Mouse (Mus musculus) gastrocnemius, postnatal 14 days (tissue): ENCODE measurements at regions not wholly inside any gene's neighbourhood (a gene's known extent, or its start where the extent isn't known, plus 50 kb on each side); places are given as distances from the start of the nearest gene placed in this dataset.

Experiments
- DNase-seq: peaks from one replicate; pipeline ENCODE4 v3.0.0; 2021; ENCODE audit warnings: mixed read lengths
- intact Hi-C: fragments of 180-260 bp; cut with DNase I; formaldehyde crosslinking; loops from one replicate; pipeline ENCODE4 v1.15.1; 2025; ENCODE audit warnings: low total_unique reads

DNA sequence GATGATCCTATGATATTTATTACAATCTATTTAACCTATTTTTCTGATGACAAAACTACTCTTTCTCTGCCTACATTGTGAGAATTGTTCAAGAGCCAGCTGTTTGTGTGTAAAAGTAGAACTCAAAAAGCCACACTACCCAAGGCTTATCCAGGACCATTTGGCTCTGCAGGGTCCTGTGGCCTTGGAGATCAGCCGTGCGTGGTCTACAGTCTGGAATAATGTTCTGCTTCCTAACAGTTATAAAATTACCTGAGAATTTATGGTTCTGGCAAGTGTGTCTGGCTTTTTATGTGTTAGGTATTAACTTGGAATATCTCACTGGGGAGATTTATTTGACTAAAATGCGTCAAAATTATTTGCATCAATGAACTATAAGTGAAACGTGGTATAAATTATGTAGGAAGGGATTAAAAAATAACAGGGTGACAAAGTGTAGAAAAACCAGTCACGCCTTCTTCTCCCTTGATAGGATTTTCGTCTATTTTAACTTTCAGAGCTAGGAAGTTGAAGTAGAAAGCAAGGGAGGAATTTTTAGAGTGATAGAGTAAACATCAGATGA is 1789.0 kb upstream of the Gm7489 start:
- intact Hi-C loops, result no loop called here
- no peak for DNase-seq

DNA sequence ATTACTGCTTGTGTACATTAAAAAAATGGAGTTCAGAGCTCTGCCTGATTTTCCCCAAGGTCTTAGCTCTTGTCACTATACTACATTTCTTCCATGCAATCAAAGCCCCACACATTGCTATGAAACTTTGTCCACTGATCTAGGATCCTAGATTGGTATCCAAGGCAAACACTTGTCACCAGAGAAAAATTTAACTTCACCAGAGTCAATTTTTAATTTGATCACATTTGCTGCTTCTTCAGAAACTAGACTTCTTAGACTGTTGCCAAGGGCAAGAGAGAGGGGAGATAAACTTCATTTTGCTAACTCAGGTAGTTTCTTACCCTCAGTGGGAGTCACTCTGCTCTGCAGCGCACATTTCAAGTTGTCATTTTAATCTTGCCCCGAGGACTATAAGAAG is 1775.9 kb upstream of the Gm7489 start:
- intact Hi-C loops, result no loop called here
- DNase-seq, result no peak

DNA sequence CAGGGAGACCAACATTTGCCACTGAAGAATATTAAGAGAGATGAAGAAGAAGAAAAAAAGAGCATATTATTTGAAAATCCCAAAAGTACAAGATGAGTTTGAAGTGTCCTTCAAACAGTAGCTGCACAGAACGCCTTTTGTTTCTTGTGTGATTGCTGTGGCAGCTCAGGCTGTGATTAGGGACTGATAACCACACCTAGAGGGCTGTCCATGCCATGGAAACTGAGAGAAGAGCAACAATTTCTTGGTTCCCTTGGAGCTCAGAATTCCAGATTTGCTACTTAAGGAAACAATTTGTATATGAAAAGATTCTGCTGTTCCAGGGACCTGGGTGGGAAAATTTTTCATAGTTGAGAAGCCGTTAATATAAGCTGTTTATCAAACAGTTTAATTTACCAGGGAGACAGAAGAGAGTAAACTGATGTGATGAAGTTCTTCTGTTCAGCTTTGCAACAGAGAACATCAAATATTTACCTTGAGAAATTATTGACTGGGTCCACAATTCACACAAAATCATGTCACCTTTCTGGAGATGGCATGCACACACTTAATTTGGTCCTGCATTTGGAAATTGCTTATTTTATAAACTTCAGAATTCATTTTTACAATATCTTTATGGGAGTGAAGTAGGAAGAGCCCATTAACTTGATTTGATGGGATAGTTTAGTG is 1770.2 kb upstream of the Gm7489 start:
- intact Hi-C loops, result no loop called here
- DNase-seq, result no peak

DNA sequence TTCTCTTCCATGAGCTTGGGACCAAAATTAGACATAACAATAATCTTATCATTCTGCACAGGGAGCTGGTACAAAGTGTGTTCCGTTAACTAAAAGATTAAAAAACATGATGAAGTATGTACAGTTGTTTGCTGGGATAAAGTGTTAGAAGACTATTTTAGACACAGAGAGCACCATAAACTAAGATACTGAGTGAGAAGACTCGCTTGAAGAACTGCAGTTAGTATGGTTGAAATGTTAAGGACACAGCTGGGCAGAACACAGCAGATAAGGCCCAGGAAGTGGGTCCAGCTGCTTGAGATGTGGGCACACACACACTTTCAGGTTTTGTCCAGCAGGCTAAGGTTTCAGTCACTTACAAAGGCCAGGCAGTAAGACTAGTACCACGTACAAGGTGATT is 1748.0 kb upstream of the Gm7489 start:
- intact Hi-C loops, result no loop called here
- no peak for DNase-seq

DNA sequence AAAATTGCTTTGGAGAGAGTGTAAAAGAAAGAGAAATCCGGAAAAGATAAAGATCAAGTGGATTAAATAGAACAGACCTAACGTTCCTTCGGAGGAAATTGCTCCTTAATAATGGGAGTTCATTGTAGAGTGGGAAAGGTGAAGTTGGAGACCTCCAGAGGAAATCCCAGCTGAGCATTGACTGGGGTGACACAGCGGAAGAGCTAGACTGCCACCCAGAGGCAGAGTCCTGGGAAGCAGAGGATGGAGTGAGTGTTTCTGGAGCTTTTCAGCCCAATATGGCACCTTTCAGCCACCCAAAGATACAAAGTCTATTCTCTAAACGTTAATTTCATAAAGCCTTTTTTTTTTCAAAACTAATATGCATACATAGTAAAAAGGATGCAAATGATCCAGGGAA is 1731.3 kb upstream of the Gm7489 start:
- intact Hi-C loops, result no loop called here
- no peak for DNase-seq

DNA sequence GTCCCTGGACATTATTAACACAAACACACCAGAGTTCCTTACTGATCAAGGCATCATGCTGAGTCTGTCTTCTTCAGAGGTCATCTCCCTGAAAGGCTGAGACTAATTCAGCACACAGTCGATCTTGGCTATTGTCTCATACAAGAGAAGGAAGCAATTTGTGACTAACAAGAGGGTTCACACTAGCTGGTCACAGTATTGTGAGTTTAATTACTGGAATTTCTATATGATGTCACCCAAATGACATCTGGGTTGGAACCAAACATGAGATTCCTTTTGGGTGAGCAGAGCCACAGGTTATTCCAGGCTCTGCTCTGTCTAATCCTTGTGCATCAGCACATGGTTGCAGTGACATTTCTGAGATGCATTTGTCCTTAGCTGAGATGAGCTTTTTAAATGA is 1728.9 kb upstream of the Gm7489 start:
- DNase-seq, result no peak
- intact Hi-C loops, result no loop called here

DNA sequence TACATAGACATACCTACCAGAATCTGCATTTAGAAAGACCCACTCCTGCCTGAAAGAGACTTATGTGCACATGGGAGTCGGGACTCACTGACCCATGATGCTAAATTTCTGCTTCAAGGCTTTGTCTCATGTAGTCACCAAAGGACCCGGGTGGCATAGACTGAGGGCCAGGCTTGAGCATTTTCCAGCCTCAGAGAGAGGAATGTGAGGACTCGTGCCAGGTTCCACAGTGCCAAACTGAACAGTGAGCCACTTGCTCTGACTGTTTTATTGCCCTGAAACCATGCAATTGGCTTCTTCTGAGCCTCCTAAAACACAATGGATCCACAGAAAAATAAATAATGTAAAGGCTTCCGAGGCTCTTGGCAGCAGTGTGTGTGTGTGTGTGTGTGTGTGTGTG is 1727.9 kb upstream of the Gm7489 start:
- intact Hi-C loops, result no loop called here
- peak; percentile 24 for DNase-seq

DNA sequence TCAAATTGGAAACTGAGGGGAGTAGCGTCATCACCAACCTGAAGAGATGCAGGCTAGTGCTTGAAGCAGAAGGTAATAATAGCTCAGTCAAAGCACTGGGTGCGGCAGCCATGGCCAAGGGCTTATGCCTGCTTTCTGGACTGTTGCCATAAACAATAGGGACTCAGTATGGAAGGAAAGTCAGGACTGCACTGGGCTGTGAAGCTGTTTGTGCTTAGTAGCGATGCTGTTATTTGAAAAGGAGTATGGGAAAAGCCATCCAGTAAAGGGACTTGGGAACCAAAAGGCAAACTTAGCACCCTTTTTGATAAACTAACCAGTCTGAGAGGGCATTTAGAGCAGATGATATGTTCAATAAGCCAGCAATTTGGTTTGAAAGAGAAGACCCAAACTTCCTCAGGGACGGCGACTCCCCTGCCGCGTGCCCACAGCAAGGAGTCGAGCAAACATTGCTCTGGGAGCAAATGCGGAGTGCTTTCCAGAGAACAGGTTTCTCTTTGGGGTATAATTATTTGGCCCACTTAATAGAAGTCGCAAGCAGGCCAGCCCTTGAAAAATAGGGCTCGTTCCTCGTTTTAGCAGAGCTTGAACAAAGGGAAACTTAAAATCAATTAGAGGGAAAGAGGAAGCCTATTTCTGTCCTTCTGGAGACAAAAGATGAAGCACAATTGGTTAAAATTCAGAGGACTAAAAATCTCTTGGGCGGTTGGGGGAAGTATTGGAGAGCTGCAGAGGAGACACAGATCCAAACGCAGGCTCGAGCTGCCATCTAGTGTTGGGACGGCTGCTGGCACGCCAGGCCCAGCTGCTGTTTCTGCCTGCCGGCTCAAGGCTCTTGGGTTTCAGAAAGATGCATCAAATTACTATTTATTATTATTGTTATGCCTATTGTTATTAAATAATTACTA is 1724.3 kb upstream of the Gm7489 start:
- intact Hi-C loops, result loop anchor here (5.0 kb wide), 1 partner anchor 248 kb away; no protein-coding TSS in a partner anchor

DNA sequence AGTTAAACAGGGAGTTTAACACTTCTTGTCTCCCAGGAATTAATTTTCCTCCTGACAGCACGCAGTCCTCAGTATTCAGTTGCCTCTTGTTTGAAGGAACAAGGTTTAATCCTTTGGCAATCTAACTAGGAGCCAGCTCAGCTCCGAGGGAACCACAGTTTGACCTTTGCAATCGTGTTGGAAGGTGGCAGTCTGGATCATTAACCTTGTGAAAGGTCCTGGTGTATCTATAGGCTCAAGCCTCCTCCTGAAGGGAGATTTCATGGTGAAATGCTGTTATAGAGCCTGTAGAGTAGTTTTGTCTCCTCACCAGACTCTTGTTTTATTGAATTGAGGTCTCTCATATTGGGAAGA is 1723.6 kb upstream of the Gm7489 start:
- DNase-seq, result no peak
- intact Hi-C loops, result loop anchor here (5.0 kb wide), 1 partner anchor 249 kb away; no protein-coding TSS in a partner anchor

More for the DNA sequence above, 1724.3 kb upstream of the Gm7489 start:
- peak; percentile 77 for DNase-seq

DNA sequence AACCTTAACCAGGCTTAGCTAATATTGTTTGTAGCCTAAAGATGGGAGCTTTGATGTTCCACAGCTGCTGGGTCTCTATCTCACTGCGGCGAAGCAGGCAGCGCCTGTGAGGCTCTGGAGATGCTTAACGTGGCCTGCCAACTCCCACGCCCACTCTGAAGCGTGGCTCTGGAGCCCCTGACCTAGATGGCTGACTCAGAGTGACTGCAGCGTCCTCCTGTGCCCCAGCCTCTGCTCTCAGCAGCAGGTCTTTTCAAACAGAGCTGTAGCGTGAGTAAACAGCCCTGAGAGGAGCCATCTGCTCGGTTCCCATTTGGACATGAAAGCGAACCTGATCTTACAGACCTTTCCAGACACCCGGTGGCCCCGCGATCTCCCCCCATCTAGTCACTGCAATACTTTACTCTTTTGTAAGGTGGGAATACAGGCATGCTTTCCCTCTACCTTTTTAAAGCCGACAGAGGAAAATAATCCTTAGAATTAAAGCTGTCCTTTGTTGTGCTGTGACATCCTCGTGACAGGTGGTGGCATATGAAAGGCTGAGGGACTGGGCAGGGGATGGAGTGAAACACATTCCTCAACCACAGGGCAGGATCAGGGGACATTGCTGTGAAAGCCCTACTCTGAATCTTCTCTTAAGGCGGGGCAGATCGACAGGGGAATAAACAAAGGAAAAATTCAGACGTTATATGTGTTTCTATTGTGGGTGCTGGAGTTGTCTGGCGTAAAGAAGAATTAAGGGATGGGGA is 1723.0 kb upstream of the Gm7489 start:
- intact Hi-C loops, result loop anchor here (5.0 kb wide), 1 partner anchor 249 kb away; no protein-coding TSS in a partner anchor
- DNase-seq, result peak; percentile 16

DNA sequence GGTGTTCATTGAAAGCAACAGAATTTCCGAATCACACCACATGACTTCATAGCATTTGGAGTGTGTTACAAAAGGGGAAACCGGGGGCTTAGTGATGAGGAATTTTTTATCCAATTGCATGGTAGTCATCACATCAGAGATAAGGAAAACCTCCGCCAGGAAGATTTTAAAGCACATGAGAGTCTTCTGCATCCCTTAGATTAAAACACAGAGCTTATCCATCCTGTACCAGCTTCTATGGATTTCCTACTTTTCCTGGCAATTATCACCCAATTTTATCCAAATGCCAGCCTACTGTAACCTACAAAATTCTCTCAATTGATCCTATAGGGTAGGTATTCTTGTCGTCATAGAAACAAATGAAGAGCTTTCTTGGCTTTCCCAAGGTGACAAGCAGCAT is 1718.6 kb upstream of the Gm7489 start:
- intact Hi-C loops, result no loop called here
- no peak for DNase-seq

DNA sequence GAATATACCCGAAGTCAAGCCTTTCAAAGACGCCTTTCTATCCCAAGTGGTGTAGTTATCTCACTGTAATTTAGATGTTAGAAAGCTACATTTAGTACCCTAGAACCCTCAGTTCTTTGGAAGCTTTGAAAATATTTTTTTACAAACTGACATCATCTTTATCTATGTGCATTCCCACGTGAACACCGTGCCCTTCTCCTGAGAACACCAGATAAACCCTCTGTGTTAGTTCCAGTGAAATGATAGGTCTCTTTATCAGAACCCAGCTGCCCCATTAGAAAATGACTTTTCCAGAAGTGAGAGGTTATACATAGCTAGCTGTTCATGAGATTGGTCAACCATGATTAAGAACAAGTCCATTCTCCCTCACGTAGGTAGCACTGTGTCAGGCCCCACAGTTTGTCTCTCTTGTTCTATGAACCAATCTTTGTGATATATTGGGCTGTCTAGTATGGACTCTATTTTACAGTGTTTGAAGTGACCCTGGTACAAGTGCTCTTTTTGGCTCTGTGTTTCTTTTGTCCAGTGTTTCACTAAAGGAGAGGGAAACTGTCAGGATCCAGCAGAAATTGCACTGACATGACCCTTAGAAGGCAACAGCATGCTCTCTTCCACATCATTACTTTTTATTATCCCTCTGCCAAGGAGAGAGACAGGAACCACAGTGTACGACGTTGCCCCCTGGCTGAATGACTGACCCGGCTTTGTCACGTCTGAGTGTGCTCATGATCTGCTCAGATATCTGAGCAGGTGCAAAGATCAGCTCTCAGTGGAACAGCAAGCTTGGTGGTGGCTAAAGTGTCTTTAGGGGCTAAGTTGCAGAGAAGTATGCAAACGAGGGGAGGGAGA is 1717.9 kb upstream of the Gm7489 start:
- intact Hi-C loops, result no loop called here
- DNase-seq, result no peak

DNA sequence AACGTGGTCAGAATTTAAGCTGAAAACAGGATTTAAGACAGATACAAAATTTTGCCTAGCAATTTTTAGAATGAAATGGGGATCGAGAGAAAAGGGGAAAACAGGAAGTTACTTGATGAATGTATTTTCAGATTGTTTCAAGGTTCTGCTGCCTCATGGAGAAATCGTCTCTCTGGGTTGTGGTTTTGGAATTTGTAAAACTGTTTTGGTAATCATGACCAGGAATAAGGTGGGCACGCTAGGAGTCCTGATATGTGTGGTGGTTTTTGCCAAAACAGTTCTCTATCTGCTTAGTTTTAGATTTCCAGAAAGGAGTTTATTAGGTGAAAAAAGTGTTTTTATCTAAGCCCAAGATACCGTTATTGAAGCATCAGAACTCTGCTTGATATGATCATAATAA is 1716.9 kb upstream of the Gm7489 start:
- DNase-seq, result no peak
- intact Hi-C loops, result no loop called here

DNA sequence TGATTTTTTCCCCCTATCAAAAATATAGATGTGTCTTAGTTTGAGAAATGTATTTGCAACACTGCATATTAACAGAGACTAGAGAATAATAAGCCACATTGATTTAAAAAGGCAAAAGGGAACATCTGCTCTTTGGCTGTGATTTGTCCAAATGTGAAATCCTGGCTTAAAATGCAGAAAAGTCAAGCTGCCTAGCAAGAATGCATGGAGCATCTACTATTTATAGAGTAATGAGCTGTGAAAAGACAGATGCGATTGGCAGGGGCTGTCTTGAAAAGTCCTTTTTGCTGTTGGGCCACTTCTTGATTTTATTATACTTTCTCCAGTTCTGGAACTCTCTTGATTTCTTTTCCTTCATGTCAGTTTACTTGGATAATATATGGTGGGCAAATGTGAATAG is 1707.8 kb upstream of the Gm7489 start:
- DNase-seq, result no peak
- intact Hi-C loops, result no loop called here

DNA sequence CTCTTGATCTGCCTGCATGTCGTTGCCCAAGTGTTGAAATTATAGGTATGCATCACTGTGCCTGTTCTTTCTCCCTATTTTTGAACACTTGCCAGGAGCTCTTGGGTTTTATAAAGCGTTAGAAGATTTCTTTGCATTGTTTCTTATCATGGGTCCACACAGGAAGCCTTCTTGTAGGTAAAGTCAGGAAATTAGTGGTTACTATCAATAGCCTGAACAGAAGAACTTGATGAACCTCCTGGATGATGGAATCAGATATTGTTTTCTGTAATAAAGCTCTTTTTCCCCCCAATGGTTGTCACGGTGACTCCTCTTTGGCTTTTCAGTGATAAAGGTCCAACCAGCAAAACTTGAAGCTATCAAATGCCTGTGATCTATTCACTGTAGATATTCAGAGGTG is 1706.0 kb upstream of the Gm7489 start:
- no peak for DNase-seq

DNA sequence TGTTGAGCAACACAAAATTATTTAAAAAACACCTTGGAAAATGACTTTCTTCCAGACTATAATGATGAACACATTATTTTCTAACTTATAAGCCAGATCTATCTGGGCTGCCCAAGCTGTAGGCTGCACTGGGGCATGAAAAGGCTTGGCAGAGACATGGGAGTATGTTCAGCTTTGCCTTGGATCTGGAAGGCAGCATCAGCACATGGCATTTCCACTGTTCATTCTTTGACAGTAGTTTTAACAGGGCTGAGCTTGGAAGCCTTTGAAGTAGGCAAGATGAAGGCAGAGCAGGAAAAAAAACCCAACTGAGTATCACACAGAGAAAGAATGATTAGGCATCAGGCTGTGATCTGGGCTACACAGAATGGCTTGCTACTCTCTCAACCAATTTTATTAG is 1705.3 kb upstream of the Gm7489 start:
- intact Hi-C loops, result no loop called here

More for the DNA sequence above, 1706.0 kb upstream of the Gm7489 start:
- intact Hi-C loops, result no loop called here

DNA sequence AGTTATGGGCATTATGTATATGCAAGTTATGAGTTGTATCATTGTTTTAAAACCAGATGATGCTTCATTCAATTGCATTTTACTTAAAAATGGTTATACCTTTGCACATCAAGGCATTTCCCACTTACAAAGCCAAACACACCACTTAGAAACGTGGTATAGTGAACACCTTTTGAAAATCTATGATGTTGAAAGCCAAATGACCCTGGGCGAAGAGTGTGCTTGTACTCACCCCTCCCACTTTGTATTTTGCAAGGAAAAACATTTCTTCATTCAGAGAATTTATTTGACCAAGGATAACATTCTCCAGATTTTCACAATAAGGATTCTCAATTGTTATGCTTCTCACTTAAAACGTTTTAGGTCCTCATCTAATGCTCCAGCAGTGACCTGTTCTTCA is 1693.5 kb upstream of the Gm7489 start:
- intact Hi-C loops, result no loop called here
- DNase-seq, result no peak

More for the DNA sequence above, 1705.3 kb upstream of the Gm7489 start:
- no peak for DNase-seq

DNA sequence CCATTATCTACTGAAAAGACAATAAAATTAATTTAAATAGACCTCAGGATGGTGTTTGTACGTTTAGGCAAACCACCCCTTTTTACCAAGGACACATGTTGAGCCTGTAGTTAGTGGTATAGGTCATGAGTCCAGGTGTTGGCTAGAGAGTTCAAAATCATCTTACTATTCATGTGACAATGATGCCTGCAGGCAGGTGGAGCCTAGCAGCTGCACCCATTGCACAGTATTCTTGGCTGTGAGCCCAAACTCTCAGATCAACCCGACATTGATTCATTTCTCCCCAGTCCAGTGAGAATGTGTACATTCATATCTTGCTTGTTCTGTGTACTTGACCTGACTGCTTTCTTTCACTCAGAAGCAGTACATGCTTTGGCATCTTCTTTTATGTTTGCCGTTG is 1677.4 kb upstream of the Gm7489 start:
- intact Hi-C loops, result no loop called here
- DNase-seq, result no peak

DNA sequence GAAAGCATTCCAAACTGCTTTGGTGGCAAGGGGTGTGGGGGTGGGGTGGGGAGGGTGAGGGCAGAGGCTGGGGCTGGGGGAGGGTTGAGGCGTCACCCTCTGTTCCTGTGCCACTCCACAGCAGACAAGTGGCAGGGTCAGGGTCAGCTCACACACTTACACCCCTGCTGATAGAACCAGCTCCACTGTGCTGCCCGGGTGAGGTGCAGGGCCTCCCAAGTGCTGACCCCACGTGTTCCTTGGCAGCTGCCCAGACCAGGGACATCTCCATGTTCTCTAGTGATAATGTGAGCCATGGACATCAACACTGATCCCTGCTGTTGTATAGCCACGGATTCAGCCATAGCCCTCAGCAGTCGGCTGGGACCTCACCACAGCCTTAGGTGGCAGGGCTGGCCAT is 1652.3 kb upstream of the Gm7489 start:
- intact Hi-C loops, result no loop called here
- DNase-seq, result no peak
